Mouse (Mus musculus) kidney, embryonic 16.5 days (tissue): ENCODE data around the gene Adgrg5. TPM values are rescaled to one million over a fixed set of nuclear protein-coding genes. Genes with fewer than 3 reads are reported as not detected.
A peak's percentile ranks its signal among the peaks of the same experiment; 100 is the strongest.

ENCODE experiments used
- ATAC-seq: fragments of 200-750 bp; cut with Nextera tagmentation; 2 replicates; pipeline ENCODE4 v1.8.0; 2017; ENCODE audit warnings: moderate TSS enrichment; ENCODE audit not compliant: low FRiP score, low TSS enrichment
- H3K27ac ChIP-seq: fragments of 300-500 bp; sonication (generic); 2 replicates; pipeline ENCODE4 v1.5.1; 2014; ENCODE audit warnings: low read length
- H3K27me3 ChIP-seq: fragments of 300-500 bp; sonication (generic); 2 replicates; pipeline ENCODE4 v1.6.1; 2014; ENCODE audit warnings: low read length, control low read depth, mixed read lengths; ENCODE audit not compliant: insufficient read depth
- H3K36me3 ChIP-seq: fragments of 300-500 bp; sonication (generic); 2 replicates; pipeline ENCODE4 v1.6.1; 2014; ENCODE audit warnings: low read length, control low read depth, mixed read lengths; ENCODE audit not compliant: insufficient read depth
- H3K4me1 ChIP-seq: fragments of 300-500 bp; sonication (generic); 2 replicates; pipeline ENCODE4 v1.6.1; 2014; ENCODE audit warnings: low read length, control low read depth, mixed read lengths; ENCODE audit not compliant: insufficient read depth
- H3K4me2 ChIP-seq: fragments of 300-500 bp; sonication (generic); replicated peaks from 2 replicates; pipeline ENCODE4 v1.6.1; 2014; ENCODE audit warnings: low read depth, low read length
- H3K4me3 ChIP-seq: fragments of 300-500 bp; sonication (generic); 2 replicates; pipeline ENCODE4 v1.5.1; 2014; ENCODE audit warnings: mild to moderate bottlenecking, low read length
- H3K9ac ChIP-seq: fragments of 300-500 bp; sonication (generic); replicated peaks from 2 replicates; pipeline ENCODE4 v1.6.1; 2014; ENCODE audit warnings: low read length
- H3K9me3 ChIP-seq: fragments of 300-500 bp; sonication (generic); 2 replicates; pipeline ENCODE4 v1.6.1; 2016; ENCODE audit warnings: low read length, control low read depth
- WGBS: fragments of 180-500 bp; shearing (Covaris S2); extraction: QIAGEN DNeasy Blood & Tissue Kit; methylation state at CpG from one replicate; pipeline ENCODE4 v1.1.7; 2014; 5-methylcytosine and 5-hydroxymethylcytosine counted together
- polyA plus RNA-seq: library from polyadenylated mRNA; unstranded; fragments of >200 nt; fragmentation: Nextera tagmentation; extraction: Ambion mirVana; gene quantifications from 2 replicates; pipeline ENCODE4 v1.2.1, GENCODE M21; 2015

The Adgrg5 gene
- polyA plus RNA-seq, 1 experiment from 2014 or later, result 0.05 TPM

DNA sequence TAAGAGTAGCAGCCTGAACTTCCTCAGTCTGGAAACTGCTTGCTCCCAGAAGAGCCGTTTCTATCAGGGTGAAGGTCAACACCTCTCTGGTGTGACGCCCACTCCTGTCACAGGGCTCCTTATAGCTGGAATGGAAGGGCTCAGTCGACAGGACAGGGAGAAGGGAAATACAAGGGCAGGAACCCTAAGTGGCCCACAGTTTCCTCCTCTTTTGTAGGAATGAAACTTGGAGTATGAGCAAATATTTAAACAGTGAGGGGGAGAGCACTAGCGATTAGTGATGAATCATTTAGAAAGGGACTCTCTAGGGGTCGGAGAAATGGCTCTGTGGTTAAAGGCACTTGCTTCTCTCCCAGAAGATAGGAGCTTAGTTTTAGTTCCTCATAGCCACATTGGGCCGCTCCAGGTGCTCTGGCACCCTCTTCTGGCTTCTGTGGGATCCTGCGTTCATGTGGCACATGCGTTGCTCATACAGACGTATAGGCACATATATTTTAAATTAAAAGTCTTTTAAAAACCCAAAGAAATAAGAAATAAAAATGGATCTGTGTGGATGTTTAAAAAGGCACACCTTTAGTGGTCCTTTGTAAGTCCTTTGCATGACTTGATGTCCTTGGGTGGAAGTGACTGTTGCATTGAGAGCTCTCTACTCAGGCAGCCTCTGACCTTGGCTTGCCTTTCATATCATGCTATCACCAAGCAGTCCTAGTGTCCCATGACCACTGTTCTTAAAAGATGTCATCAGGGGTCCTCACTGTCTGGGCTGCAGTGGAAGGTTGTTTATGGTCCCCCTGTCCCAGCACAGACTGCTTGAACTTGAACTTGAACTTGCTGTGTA, 31.6 kb downstream of the Adgrg5 start:
- Histone ChIP-seq H3K36me3 (no peaks in the 10 kb centered on the region), H3K9ac (no peak overlapping the region), H3K4me3 (no peak overlapping the region), H3K9me3 (no peaks in the 10 kb centered on the region), H3K4me1 (peaks cover 18% of the 10 kb centered on the region), H3K27me3 (no peaks in the 10 kb centered on the region), H3K4me2 (0 out of 2 replicates have a peak overlapping the region, but pooled peaks have one; percentile 15), H3K27ac (peak overlapping the region; percentile 71)
- 16% methylated on average over 9 of the region's 9 CpGs for WGBS
- ATAC-seq, result peak; percentile 43; the same call in 1 of the 2 replicates

DNA sequence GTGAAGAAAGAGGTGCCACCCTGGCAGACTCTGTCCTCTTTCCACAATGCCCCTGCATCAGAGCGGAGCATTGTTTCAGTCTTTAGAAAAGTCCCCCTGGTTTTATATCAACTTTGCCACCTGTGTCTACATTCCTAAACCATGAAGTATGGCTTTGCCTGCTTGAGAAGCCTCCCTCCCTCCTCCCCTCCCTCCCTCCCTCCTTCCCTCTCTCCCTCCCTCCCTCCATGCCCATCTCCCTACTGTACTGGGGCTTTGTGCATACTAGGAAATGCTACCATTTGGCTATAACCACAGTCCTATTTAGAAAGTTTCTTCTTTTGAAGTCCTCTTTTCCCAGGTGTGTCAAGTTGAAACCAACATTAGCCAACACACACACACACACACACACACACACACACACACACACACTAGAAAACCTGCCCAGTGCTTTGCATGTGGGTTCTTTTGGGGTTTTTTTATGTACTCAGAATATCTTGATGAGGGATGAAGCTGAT, 32.6 kb downstream of the Adgrg5 start:
- Histone ChIP-seq H3K4me1 (peaks cover 20% of the 10 kb centered on the region), H3K4me2 (no peak overlapping the region), H3K27ac (peak overlapping the region; percentile 71), H3K4me3 (no peak overlapping the region), H3K36me3 (no peaks in the 10 kb centered on the region), H3K27me3 (no peaks in the 10 kb centered on the region), H3K9ac (no peak overlapping the region), H3K9me3 (no peaks in the 10 kb centered on the region)
- peak; percentile 62 for ATAC-seq
- 62% methylated on average over 1 of the region's 1 CpGs for WGBS

DNA sequence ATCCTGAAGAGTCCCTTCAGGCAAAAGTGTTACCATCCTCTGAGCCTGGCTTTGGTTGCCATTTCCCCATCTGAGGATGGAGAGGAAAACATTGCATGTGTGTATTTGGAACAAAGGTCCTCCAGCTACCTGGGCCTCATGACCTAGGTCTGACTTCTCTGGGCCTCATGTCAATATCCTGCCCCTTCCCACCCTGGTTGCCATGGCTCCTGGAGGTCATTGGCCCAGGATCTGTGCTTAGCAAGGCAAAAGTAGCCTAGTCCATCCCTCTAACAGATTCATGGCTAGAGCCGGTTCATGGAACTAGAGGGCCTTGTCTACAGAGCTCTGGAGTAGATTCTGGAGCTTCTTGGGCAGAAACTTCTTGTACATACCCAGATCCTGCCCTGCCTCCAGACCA, 38.7 kb downstream of the Adgrg5 start:
- WGBS, result 75% methylated on average over 1 of the region's 1 CpGs
- no peak overlapping the region for H3K4me3 ChIP-seq
- no peaks in the 10 kb centered on the region for H3K36me3 ChIP-seq
- H3K27me3 ChIP-seq, result no peaks in the 10 kb centered on the region
- no peak overlapping the region for H3K9ac ChIP-seq
- no peaks in the 10 kb centered on the region for H3K9me3 ChIP-seq
- no peak overlapping the region for H3K27ac ChIP-seq
- H3K4me1 ChIP-seq, result peaks cover 16% of the 10 kb centered on the region
- ATAC-seq, result no peak
- no peak overlapping the region for H3K4me2 ChIP-seq

DNA sequence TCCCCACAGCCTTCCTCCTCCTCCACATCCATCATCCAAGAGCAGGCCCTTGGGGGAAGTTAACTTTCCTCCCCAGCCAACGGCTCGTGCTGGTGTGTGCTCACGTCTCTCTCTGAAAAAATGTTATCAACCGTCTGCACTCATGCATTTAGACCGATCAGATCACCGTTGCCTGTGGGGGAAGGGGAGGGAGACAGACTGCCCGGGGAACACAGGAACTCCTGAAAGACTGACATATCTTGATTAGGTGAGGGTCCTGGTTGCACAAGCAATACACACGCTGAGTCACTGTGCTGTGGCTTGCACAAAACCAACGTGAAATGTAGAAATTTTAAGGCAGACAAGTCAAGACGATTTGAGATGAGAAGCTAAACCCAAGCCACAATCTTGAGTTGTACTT, 41.3 kb downstream of the Adgrg5 start:
- Histone ChIP-seq H3K4me3 (no peak overlapping the region), H3K27me3 (no peaks in the 10 kb centered on the region), H3K36me3 (no peaks in the 10 kb centered on the region), H3K4me1 (peaks cover 16% of the 10 kb centered on the region), H3K9ac (no peak overlapping the region), H3K9me3 (no peaks in the 10 kb centered on the region), H3K27ac (peak overlapping the region; percentile 72), H3K4me2 (peak overlapping the region; percentile 17; the same call in 1 of the 2 replicates)
- ATAC-seq, result 0 out of 2 replicates have a peak, but pooled peaks have one; percentile 39
- 21% methylated on average over 10 of the region's 10 CpGs for WGBS

DNA sequence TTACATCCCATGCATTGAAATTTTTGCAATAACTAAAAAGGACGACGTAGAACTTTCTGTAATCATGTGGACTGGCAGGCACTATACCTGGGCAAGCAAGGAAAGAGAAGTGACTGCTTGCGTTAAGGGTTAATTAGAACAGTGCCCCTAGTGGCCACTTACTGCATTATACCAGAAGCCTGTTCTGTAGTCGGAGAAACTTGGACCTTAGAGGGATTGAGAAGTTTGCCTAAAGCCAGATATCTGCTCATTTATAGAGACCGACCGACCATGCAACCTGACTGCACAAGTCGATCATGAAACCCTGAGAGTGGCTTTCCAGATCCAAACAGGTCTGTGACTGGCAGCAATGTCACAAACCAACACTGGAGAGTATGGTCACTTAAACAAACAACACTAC, 43.1 kb downstream of the Adgrg5 start:
- no peaks in the 10 kb centered on the region for H3K36me3 ChIP-seq
- no peak for ATAC-seq
- peaks cover 11% of the 10 kb centered on the region for H3K4me1 ChIP-seq
- WGBS, result 17% methylated on average over 7 of the region's 7 CpGs
- H3K27me3 ChIP-seq, result no peaks in the 10 kb centered on the region
- no peak overlapping the region for H3K9ac ChIP-seq
- H3K4me2 ChIP-seq, result no peak overlapping the region
- no peak overlapping the region; the same call in 1 of the 2 replicates for H3K27ac ChIP-seq
- no peaks in the 10 kb centered on the region for H3K9me3 ChIP-seq
- no peak overlapping the region for H3K4me3 ChIP-seq

DNA sequence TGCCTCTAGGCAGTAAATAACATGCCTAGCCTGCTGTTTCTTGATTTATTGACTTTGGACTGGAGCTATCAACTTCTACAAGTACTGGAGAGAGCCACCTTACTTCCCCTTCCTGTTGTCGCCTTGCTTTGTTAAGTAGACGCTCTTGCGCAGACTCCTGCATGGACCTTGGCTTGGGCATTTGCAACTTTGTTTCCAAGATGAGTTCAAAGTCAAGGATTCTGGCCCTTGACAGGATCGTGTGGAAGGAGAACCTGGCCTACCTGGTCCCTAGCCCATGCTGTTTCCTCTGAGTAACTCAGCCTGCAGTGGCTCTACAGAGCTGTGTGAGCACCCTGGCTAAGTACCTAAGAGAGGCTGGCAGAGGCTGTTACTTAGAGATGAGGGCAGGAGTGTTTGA, 43.6 kb downstream of the Adgrg5 start:
- no peak overlapping the region for H3K4me2 ChIP-seq
- peaks cover 11% of the 10 kb centered on the region for H3K4me1 ChIP-seq
- H3K4me3 ChIP-seq, result no peak overlapping the region
- H3K36me3 ChIP-seq, result no peaks in the 10 kb centered on the region
- no peak for ATAC-seq
- H3K27me3 ChIP-seq, result no peaks in the 10 kb centered on the region
- WGBS, result 63% methylated on average over 4 of the region's 4 CpGs
- no peaks in the 10 kb centered on the region for H3K9me3 ChIP-seq
- no peak overlapping the region; the same call in 1 of the 2 replicates for H3K27ac ChIP-seq
- no peak overlapping the region for H3K9ac ChIP-seq

DNA sequence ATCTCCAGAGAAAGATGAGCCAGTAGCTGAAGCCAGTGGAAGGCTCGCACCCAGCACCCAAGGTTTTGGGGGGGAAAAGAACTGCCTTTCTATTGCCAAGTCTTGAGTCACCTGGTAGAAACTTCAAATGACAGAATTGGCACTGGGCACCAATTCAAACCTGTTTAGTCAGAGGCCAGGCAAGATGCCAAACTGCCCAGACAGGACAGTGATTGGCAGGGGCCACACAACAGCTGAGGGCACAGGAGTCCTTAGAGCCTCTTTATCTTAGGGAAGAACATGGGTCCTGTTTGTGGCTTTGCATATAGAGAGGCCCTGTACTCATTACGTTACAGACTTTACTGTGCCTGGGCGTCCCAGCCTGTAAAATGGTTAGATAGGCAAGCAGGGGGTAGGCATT, 44.1 kb downstream of the Adgrg5 start:
- Histone ChIP-seq H3K9ac (no peak overlapping the region), H3K4me1 (peaks cover 11% of the 10 kb centered on the region), H3K36me3 (no peaks in the 10 kb centered on the region), H3K9me3 (no peaks in the 10 kb centered on the region), H3K4me2 (no peak overlapping the region), H3K27ac (no peak overlapping the region), H3K4me3 (no peak overlapping the region), H3K27me3 (no peaks in the 10 kb centered on the region)
- 84% methylated on average over 3 of the region's 3 CpGs for WGBS
- ATAC-seq, result no peak

DNA sequence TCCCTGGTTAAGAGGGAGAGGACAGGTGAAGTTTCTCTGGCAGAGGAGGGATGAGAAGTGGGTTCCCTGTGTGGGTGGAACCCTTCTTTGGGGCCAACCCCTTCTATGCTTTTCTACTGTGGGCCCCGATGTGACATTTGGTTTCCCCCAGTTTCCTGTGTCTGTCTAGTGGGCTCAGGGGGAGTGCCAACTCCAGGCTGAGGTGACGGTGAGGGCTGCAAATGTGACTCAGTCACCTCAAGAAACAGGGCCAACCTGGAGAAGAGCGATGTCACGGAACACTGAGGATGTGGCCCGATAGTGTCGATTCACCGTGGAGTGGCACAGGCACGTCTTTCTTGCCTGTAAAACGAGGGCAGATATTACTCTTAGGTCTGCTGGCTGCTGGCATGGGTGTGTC, 49.8 kb downstream of the Adgrg5 start:
- no peaks in the 10 kb centered on the region for H3K36me3 ChIP-seq
- no peak for ATAC-seq
- no peak overlapping the region for H3K27ac ChIP-seq
- peaks cover 29% of the 10 kb centered on the region for H3K4me1 ChIP-seq
- no peaks in the 10 kb centered on the region for H3K9me3 ChIP-seq
- WGBS, result 82% methylated on average over 9 of the region's 9 CpGs
- H3K4me2 ChIP-seq, result no peak overlapping the region
- H3K4me3 ChIP-seq, result no peak overlapping the region
- no peaks in the 10 kb centered on the region for H3K27me3 ChIP-seq
- H3K9ac ChIP-seq, result no peak overlapping the region

DNA sequence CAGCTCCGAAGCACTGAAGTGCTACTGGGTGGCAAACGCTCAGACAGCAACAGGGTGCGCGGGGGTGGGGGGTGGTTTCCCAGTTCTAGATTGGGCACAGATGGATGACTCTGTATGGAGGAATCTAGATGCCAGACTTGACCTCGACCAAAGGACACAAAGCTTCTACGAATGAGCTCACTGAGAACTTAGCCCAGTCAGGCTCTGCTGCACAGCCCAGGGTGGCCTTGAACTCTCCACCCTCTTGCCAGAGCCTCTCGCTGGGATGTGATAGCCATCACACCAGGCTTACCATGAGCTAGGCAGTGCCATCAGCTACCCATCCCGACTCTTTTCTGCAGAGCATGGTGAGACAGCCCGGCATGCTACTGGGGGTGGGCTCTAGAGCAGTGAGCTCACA, 50.3 kb downstream of the Adgrg5 start:
- Histone ChIP-seq H3K27ac (peak overlapping the region; percentile 87), H3K9me3 (no peaks in the 10 kb centered on the region), H3K4me2 (no peak overlapping the region), H3K36me3 (no peaks in the 10 kb centered on the region), H3K27me3 (no peaks in the 10 kb centered on the region), H3K9ac (no peak overlapping the region), H3K4me3 (no peak overlapping the region), H3K4me1 (peaks cover 30% of the 10 kb centered on the region)
- 75% methylated on average over 9 of the region's 9 CpGs for WGBS
- ATAC-seq, result 0 out of 2 replicates have a peak, but pooled peaks have one; percentile 3
